Mouse (Mus musculus) spleen, postnatal 10 days (tissue): ENCODE data around the gene Dcaf17.

Experiments used
- DNase-seq, 2 experiments: peaks; one replicate each; pipeline ENCODE4 v3.0.0; 2021 to 2022; ENCODE audit warnings: low spot score in 2 of 2

Dcaf17 gene

DNA sequence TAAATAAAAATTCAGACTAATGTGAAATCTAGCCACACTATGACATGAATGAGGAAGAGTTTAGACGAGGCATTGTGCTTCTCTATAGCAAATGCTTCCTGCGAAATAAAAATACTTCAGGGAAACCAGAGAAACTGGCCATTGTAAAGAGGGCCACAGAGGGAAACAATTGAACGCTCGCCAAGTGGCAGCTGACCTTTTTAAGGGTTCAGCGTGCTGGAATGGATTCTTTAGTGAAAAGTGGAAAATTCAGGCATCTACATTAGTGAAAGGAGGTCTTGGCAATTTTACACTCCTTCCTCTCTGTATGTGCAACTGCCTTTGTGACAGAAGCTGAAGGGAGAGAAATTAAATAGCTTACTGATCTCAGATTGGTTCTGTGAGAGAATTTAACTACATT lies 66.3 kb downstream of the Dcaf17 start:
- no peak for DNase-seq

DNA sequence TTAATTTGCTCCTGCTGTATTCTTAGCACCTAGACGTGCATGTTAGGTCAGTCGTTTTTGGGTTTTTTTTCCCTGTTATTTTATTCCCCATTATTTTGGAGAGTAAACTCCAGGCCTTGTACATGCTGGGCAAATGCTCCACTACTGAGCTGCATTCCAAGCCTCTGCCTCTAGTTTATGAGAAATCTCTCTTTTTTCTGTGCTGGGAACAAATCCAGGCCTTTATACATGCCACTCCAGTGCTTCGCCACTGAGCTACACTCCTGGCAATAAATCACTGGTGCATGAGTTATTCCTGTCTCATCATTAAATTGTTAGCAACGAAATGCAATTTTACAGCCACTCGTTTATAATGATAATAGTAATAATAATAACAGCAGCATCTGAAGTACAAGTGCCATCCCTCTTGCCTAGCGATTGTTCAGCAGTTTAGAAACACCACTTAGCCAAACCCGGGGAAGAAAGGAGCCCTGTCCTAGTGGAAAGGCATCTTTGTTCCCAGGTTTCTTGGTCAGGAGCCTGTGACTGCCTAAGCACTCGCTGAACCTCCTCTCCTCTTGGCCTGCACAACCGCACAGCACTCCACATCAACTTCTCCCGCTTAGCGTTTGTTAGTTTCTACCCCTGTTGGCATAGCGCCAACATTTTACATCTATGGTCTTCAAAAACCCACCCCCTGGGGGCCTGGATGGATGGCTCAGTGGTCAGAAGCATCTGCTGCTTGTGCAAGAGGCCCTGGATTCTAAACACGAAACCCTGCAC lies 67.3 kb downstream of the Dcaf17 start:
- no peak for DNase-seq

DNA sequence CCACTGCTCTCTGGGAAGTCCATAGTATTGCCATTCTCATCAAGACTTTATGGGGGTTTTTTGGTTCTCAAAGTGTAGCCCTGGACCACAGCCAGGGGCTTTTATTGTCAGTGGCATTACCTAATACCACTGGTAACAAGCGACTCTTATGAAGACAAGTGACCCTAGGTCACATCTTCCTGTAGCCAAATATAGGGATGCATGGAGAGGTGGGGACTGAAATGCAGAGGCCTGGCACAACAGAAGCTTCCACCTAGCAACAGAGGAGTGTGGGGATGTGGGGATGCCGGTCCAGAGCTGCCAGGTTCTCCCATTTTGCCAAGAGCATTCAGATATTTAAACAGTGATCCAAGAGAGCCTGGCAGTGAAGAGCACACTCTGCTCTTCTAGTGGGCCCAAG lies 68.5 kb downstream of the Dcaf17 start:
- DNase-seq: no peak

DNA sequence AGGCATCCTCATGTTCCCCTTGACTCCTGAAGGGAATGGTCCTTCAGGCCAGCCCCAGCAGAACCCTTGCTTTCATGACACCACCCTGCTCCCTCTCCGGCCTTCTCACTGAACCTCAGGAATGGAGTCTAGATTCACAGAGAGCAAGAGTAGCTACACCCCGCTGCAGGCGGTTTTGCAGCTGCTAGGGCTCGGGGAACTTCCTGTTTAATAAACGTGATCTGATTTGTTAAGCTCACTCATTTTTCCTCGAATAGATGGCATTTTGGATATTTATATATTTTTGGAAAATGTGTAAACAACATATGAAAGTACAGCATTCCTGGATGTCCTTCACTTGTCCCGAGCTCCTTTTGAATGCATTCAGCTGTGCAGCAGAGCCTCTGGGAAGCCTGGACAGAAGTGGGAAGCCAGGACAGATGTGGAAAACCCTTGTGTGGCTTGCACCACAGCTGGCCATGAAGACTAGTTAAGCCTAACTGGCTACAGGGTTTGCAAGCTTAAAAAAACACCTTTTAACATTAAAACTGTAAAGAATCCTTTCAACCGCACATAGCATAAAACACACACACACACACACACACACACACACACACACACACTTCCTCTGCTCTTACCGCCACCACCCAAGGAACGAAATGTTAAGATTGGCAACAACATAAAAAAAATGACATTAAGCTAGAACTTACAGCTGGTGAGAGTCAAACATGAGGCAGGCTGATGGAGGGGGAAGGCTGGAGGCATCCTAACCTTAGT lies 72.8 kb downstream of the Dcaf17 start:
- no peak for DNase-seq

DNA sequence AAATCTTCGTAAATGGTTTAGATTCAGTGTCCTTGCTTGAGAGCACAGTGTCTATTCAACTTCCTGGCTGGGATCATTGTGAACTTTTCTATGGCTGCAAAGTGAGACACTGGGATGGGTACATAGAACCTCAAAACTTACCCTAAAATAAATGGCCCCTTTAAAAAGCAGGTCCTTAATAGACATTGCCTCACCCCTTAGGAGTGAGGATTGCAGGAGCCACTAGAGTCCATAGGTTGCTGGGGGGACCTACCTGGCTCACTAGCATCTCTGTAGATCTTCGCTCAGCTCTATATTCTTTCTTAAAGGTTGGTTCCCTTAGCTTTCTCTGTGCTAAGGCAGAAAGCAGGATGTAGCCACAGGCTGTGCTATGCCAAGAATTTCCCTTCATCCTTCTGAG lies 75.2 kb downstream of the Dcaf17 start:
- no peak for DNase-seq

DNA sequence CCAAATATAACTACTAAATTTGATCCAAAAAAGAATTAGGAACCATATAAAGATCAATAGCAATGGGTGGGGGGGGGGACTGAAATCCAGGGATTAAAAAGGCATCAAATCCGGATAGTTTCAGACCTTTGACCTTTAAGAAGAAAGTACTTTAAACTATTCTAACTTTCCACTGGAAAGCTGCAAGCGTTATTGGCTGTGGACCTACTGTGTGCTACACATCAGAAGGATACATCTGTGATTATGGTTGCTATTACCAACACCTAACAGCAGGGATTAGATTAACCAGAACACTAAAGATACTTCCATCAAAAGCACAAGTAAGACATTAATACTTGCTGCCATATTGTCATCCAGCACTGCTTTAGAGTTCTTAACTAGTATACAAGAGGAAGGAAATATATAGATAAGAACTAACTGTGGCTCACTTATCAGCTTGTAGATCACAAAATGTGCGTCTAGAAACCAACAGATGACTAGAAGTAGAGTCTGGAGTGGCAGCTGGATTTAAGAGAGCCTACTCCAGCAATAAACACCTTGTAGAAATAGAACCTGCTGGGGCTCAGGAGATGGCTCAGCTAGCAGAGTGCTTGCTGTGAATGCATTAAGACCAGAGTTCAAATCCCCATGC lies 76.9 kb downstream of the Dcaf17 start:
- DNase-seq: no peak

DNA sequence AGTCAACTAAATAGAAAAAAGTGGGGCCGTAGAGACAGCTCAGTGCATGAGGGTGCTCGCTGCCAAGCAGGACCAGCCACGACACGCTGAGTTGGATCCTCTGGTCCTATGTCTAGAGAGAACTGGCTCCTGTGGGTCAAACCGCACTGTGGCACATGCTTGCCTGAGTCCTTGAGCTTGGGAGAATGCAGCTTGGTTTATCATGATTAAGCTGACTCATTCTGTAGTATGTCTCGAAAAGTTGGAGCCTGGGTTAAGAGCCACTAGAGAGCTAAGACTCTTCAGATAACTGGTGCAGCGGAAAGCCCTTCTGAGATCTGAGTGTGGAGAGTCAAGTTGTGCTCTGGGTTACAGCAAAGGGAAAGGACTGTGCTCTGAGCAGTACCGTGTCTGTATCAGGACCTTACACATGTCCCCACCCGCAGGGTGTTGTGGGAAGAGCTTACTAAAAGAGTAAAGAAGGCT lies 78.9 kb downstream of the Dcaf17 start:
- no peak for DNase-seq

DNA sequence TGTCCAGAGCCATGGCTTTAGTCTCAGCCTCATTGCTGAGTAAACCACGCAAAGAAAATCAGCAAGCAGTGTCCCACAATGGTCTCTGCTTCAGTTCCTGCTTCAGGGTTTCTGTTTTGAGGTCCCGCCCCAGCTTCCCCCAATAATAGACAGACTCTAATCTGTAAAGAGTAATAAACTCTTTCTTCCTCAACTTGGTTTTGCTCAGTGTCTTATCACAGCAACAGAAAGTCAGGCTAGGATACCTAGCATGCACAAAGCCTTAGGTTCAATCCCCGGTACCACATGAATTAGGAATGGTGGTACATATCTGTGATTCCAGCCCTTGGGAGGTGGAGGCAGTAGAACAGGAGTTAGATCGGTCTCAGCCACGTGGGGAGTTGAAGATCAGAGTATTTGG lies 79.7 kb downstream of the Dcaf17 start:
- no peak for DNase-seq

DNA sequence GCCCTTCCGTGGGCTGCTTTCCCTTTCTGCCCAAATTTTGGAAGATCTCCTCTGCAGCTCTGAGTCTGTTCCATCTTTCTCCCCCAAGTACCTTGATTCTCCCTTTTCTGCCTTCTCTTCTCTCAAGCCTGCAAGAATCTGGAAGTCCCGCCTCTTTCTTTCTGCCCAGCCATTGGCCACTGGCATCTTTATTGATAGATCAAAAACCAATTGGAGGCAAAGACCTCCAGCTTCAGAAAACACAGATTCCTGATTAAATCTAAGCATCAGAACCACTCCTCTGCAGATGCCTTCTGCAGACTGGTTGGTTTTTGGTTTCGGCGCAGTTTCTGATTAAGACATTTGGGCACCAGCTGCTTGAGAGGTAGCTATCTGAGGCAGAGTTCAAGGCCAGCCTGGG lies 85.5 kb downstream of the Dcaf17 start:
- DNase-seq: no peak

DNA sequence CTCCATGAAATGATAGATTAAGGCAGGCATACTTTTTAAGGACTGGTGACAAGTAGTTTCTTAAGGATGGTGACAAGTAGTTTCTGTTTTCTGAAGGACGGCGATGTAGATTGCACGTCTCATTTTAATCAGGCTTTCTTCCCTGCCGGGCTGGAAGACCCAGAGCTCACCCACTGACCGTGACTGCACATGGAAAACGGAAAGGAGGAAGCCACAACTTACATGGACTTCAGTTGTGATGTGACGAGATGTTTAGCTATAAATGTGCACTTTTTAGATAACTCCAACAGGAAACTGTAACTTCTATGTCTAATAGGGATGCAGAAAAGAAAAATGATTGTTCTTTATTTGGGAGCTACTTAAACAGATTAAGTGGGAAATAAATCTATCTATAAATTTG lies 87.3 kb downstream of the Dcaf17 start:
- no peak for DNase-seq

DNA sequence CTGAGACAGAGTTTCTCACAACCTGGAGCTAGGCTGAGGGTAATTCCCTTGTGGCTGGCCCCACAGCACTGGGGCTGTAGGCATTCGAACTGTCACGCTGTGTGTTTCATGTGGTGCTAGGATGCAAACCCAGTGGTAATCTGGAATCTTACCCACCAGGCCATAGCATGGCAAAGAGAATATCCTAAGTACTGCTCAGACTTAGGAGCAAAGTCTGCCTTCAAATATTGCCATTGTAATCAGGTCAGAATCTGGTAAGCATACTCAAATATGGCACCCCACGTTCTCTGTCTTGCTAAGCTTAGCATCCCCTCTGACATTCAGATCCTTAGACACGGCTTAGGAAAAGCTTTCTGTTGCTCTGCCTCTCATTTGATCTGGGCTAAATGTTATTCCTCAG lies 90.7 kb downstream of the Dcaf17 start:
- no peak for DNase-seq

DNA sequence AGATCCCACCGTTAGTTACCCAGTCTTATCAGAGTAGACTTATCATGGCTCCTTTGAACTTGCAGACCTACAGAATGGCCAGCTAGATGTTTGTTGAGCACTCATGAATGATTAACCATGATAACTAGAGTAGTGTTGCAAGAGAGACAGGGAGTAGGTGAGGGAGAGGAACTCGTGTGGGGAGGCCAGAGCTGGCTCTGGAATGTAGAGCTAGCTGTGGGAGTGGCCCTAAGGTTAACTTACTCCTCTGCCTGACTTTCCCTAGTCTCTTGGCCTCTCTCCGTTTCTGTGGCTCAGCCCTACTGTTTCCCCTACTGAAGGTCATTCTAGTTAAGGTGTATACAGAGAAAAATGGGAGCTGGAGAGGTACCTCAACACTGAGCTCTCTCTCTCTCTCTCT lies 91.1 kb downstream of the Dcaf17 start:
- DNase-seq: no peak

DNA sequence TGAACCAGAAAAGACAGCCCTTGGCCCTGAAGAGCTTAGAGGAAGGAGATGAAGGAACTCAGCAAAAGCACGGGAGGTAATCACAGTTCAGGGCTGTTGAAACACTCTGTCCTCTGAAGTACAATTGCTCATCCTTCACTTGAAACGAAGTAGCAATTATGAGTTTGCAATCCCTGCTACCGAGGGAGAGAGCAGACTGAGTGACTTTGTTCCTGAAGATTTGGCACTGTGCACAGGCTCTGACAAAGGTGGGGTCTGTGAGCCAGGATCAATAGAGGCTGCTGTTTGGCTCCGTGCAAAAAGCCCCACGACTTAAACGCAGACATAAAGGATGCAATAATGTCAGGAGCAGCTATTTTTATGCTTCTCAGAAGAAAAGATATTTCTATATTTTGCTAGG lies 92.7 kb downstream of the Dcaf17 start:
- DNase-seq: no peak
